Mouse (Mus musculus): Measurements from ENCODE around the gene Hgfac.

Hgfac gene

DNA sequence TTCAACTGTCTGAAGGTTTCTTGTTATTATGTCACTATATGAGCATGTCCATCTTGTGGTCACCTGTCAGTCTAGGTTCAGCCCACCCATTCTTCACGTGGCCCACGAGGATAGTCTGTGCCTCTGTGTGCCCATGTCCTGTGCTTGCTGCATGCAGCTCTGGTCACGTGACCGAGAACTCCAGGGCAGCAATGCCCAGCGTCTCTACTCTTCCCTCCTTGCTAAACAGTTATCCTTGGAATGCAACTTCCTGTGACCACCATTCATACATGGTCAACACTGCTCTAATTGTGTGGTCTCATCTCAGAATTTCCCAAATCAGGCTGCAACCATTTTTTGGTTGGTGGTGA, 48.3 kb downstream of the Hgfac start:
- in situ Hi-C loops (cut with MboI; ENCODE audit: low sequenced_read_pairs) = no loop called here

DNA sequence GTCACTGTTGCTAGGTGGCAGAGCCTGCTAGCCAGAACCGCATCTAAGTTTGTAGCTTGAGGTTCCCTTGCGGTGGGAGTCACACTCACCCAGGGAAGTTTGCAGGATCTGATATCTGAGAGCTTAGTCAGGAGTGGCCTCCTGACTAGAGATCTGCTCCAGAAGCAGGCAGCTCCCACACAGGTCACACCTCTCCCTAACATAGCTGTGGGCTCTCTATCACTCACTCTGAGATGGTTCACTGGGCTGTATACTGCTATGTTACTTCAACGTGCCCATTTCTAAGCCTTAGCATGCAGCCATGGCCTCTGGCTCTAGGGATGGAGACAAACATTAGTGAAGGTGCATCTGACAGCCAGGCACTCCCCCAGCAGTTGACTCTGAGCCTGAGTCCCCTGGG, 50.3 kb downstream of the Hgfac start:
- in situ Hi-C loops (cut with MboI; ENCODE audit: low sequenced_read_pairs) = no loop called here
